Mouse (Mus musculus): ENCODE data around the gene Scn9a. TPM values are rescaled to one million over a fixed set of nuclear protein-coding genes. Genes with fewer than 3 reads are reported as not detected.

The Scn9a gene
- polyA plus RNA-seq, 1 experiment: 0.22 TPM

- H3K79me2 ChIP-seq (ENCODE audit: control insufficient read depth, insufficient read depth): no peaks in the 10 kb centered on the region
- H3K4me2 ChIP-seq (ENCODE audit: low read depth): no peak overlapping the region
- H3K4me3 ChIP-seq: no peak overlapping the region
- TF ChIP-seq MYOD1 (IDR thresholded peaks at IDR 0.05; ENCODE audit: control insufficient read depth in 1 of 3, insufficient read length in 2 of 3, low read depth in 2 of 3): no peak
- no peak for TF ChIP-seq MAX (IDR thresholded peaks at IDR 0.05; ENCODE audit: low read depth)
- TF ChIP-seq USF1 (IDR thresholded peaks at IDR 0.05; ENCODE audit: low read depth): no peak
- TF ChIP-seq TCF3 (IDR thresholded peaks at IDR 0.05; ENCODE audit: insufficient read length, low read depth): no peak
- H3ac ChIP-seq (ENCODE audit: control insufficient read depth, insufficient read length): no peak overlapping the region
- no peaks in the 10 kb centered on the region for H3K27me3 ChIP-seq (ENCODE audit: control insufficient read depth, insufficient read depth, insufficient read length)
- no peaks in the 10 kb centered on the region for H3K36me3 ChIP-seq (ENCODE audit: control insufficient read depth, insufficient read depth)
Measured at GRCm38 (mm10) chr2:66580026-66580808, 54.5 kb downstream of the Scn9a start.

DNA sequence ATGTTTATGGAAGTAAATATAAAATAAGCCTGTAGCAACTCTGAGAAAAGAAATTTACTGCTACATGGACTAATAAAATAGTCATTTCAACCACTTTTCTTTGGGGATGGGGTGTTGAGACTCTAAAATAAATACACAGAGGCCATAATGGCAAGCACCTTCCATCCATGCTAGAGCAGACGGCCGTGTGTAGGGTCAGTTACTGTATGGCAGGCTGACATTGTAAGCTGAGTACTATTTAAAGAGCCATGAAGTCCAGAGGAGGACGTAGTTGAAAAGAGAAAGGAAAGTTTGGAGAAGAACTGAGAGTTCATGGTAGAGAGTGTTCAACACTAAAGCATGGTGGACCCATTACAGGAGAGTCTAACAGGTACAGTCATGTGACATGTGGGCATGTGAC lies 86.5 kb downstream of the Scn9a start:
- H3K27me3 ChIP-seq (ENCODE audit: control insufficient read depth, insufficient read depth, insufficient read length): no peaks in the 10 kb centered on the region
- TF ChIP-seq MYOD1 (IDR thresholded peaks at IDR 0.05; ENCODE audit: control insufficient read depth in 1 of 3, insufficient read length in 2 of 3, low read depth in 2 of 3) (no peak), MYOG (IDR thresholded peaks at IDR 0.05; ENCODE audit: control insufficient read depth in 1 of 3, insufficient read depth in 1 of 3, insufficient read length in 2 of 3, low read depth in 2 of 3) (no peak), TCF12 (IDR thresholded peaks at IDR 0.05; ENCODE audit: insufficient read depth, poor library complexity, severe bottlenecking) (no peak), POLR2A (IDR thresholded peaks at IDR 0.05; ENCODE audit: insufficient read length, low read depth) (no peak), POLR2AphosphoS2 (IDR thresholded peaks at IDR 0.05; ENCODE audit: insufficient read length, low read depth) (no peak), MAX (IDR thresholded peaks at IDR 0.05; ENCODE audit: low read depth) (no peak), USF1 (IDR thresholded peaks at IDR 0.05; ENCODE audit: low read depth) (no peak), REST (IDR thresholded peaks at IDR 0.05; ENCODE audit: insufficient read depth, insufficient read length) (no peak), TCF3 (IDR thresholded peaks at IDR 0.05; ENCODE audit: insufficient read length, low read depth) (no peak), CEBPB (IDR thresholded peaks at IDR 0.05; ENCODE audit: insufficient read depth, poor library complexity, severe bottlenecking) (no peak), SRF (IDR thresholded peaks at IDR 0.05; ENCODE audit: control insufficient read depth, insufficient read length, low read depth) (no peak), E2F4 (IDR thresholded peaks at IDR 0.05; ENCODE audit: insufficient read depth) (no peak)
- H3K4me3 ChIP-seq: no peak overlapping the region
- no peaks in the 10 kb centered on the region for H3K36me3 ChIP-seq (ENCODE audit: control insufficient read depth, insufficient read depth)
- no peak overlapping the region for H3ac ChIP-seq (ENCODE audit: control insufficient read depth, insufficient read length)
- H3K79me2 ChIP-seq (ENCODE audit: control insufficient read depth, insufficient read depth): no peaks in the 10 kb centered on the region
- H3K4me2 ChIP-seq (ENCODE audit: low read depth): no peak overlapping the region

DNA sequence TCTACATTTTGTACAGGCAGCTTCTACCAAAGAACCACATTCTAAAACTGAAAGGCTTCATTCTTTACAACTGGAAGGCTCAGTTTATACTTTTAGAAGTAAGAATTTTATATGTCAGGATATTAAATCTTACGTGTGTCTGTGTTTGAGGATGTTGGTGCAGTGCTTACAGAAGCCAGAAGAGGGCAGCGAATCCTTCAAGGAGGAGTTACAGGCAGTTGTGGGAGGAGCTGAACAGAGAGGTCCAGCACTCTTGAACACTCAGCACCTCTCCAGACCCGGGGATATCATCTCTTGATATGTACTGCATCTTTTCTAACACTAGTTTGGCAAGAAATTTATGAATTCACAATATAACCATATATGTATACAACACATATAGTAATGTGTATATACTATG lies 114.8 kb downstream of the Scn9a start:
- Histone ChIP-seq H3ac (ENCODE audit: control insufficient read depth, insufficient read length) (no peak overlapping the region), H3K4me3 (no peak overlapping the region), H3K79me2 (ENCODE audit: control insufficient read depth, insufficient read depth) (no peaks in the 10 kb centered on the region), H3K27me3 (ENCODE audit: control insufficient read depth, insufficient read depth, insufficient read length) (no peaks in the 10 kb centered on the region), H3K36me3 (ENCODE audit: control insufficient read depth, insufficient read depth) (no peaks in the 10 kb centered on the region), H3K4me2 (ENCODE audit: low read depth) (no peak overlapping the region)
- TF ChIP-seq MYOG (IDR thresholded peaks at IDR 0.05; ENCODE audit: control insufficient read depth in 1 of 3, insufficient read depth in 1 of 3, insufficient read length in 2 of 3, low read depth in 2 of 3): no peak
- no peak for TF ChIP-seq REST (IDR thresholded peaks at IDR 0.05; ENCODE audit: insufficient read depth, insufficient read length)
- no peak for TF ChIP-seq E2F4 (IDR thresholded peaks at IDR 0.05; ENCODE audit: insufficient read depth)
- no peak for TF ChIP-seq CEBPB (IDR thresholded peaks at IDR 0.05; ENCODE audit: insufficient read depth, poor library complexity, severe bottlenecking)
- no peak for TF ChIP-seq POLR2AphosphoS2 (IDR thresholded peaks at IDR 0.05; ENCODE audit: insufficient read length, low read depth)
- TF ChIP-seq MYOD1 (IDR thresholded peaks at IDR 0.05; ENCODE audit: control insufficient read depth in 1 of 3, insufficient read length in 2 of 3, low read depth in 2 of 3): no peak

DNA sequence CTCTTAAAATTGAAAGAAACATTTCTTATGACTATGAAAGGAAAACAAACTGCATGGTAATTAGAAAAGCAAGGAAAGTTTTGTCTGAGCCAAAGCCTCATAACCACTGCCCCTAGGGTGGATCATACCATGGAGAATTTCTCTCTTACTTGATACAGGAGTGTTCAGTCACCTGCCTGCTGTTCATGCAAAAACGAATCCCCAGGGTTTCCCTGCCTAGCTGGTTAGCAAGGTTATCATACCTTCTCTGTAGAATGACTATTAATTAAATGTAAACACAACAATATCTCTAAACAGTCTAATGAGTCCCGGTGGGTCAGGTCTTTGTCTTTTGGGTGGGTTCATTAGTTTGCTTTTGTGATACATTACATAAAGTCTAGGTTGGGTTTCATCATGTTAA lies 123.3 kb downstream of the Scn9a start:
- no peak overlapping the region for H3K4me3 ChIP-seq
- no peaks in the 10 kb centered on the region for H3K27me3 ChIP-seq (ENCODE audit: control insufficient read depth, insufficient read depth, insufficient read length)
- H3K4me2 ChIP-seq (ENCODE audit: low read depth): no peak overlapping the region
- no peaks in the 10 kb centered on the region for H3K79me2 ChIP-seq (ENCODE audit: control insufficient read depth, insufficient read depth)
- no peaks in the 10 kb centered on the region for H3K36me3 ChIP-seq (ENCODE audit: control insufficient read depth, insufficient read depth)
- TF ChIP-seq SRF (IDR thresholded peaks at IDR 0.05; ENCODE audit: control insufficient read depth, insufficient read length, low read depth): no peak
- no peak for TF ChIP-seq MAX (IDR thresholded peaks at IDR 0.05; ENCODE audit: low read depth)
- no peak overlapping the region for H3ac ChIP-seq (ENCODE audit: control insufficient read depth, insufficient read length)

DNA sequence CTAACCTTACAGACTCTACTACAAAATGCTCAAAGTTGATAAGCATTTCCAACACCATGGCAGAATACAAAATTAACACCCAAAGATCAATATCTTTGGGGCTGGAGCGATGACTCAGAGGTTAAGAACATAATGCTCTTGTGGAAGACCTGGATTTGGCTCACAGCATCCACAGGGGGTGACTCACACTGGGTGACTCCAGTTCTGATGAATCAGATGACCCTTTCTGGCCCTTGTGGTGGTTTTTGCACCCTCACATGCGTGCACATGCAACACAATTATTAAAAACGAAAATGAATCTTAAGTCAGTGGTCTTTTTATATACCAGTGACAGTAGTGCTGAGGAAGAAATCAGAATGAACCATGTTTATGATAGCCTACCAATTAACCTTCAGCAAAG lies 126.7 kb downstream of the Scn9a start:
- Histone ChIP-seq H3K27me3 (ENCODE audit: control insufficient read depth, insufficient read depth, insufficient read length) (no peaks in the 10 kb centered on the region), H3K4me3 (no peak overlapping the region)
- TF ChIP-seq CEBPB (IDR thresholded peaks at IDR 0.05; ENCODE audit: insufficient read depth, poor library complexity, severe bottlenecking) (0 out of 2 replicates have a peak, but pooled peaks have one; percentile 9), USF1 (IDR thresholded peaks at IDR 0.05; ENCODE audit: low read depth) (peak; percentile 6), MYOD1 (IDR thresholded peaks at IDR 0.05; ENCODE audit: control insufficient read depth in 1 of 3, insufficient read length in 2 of 3, low read depth in 2 of 3) (no peak)

More for the DNA sequence above, 126.7 kb downstream of the Scn9a start:
- H3ac ChIP-seq (ENCODE audit: control insufficient read depth, insufficient read length): no peak overlapping the region
- H3K36me3 ChIP-seq (ENCODE audit: control insufficient read depth, insufficient read depth): no peaks in the 10 kb centered on the region
- H3K4me2 ChIP-seq (ENCODE audit: low read depth): peak overlapping the region; percentile 48
- no peaks in the 10 kb centered on the region for H3K79me2 ChIP-seq (ENCODE audit: control insufficient read depth, insufficient read depth)

Measured in myocyte (in vitro differentiated cells).